Mouse (Mus musculus) left cerebral cortex, adult 2 months (tissue): ENCODE measurements around the gene Iqgap2. TPM values are rescaled to one million over a fixed set of nuclear protein-coding genes. Genes with fewer than 3 reads are reported as not detected.

ENCODE experiments used
- DNase-seq, 2 experiments: peaks; one replicate each; pipeline ENCODE4 v3.0.0; 2021 to 2022; ENCODE audit warnings: low spot score in 2 of 2, mixed read lengths in 1 of 2; ENCODE audit errors: extremely low spot score in 1 of 2
- H3K27ac ChIP-seq: fragments of 200-600 bp; 2 replicates; pipeline ENCODE4 v1.8.1; 2022
- H3K4me3 ChIP-seq: fragments of 200-600 bp; 2 replicates; pipeline ENCODE4 v1.8.1; 2022
- CTCF ChIP-seq: fragments of 200-600 bp; IDR thresholded peaks from 2 replicates; pipeline ENCODE4 v1.8.1; 2022; ENCODE audit warnings: antibody characterized with exemption, mild to moderate bottlenecking, moderate library complexity
- intact Hi-C: fragments of 180-260 bp; cut with DNase I; formaldehyde crosslinking; loops from one replicate; pipeline ENCODE4 v1.15.1; 2025
- total RNA-seq, 2 experiments: library from RNA; stranded (reverse); gene quantifications; 2 replicates each; pipeline ENCODE4 v1.2.3; 2021

The Iqgap2 gene
- total RNA-seq, 2 experiments from 2014 or later, result 19.1 to 21.5 TPM

- no peak for DNase-seq
- intact Hi-C loops, result no loop called here
- no peak for TF ChIP-seq CTCF
- H3K4me3 ChIP-seq, result no peak overlapping the region
- no peak overlapping the region for H3K27ac ChIP-seq
Observed at GRCm38 (mm10) chr13:95896501-95896900, 4.8 kb upstream of the Iqgap2 start.

GRCm38 (mm10) chr13:95893166-95893565, 1.4 kb upstream of the Iqgap2 start:
- H3K27ac ChIP-seq, result no peak overlapping the region
- intact Hi-C loops, result loop anchor here (5.0 kb wide), 1 partner anchor 146 kb away; no protein-coding TSS in a partner anchor
- no peak for DNase-seq
- no peak overlapping the region for H3K4me3 ChIP-seq
- no peak for TF ChIP-seq CTCF

GRCm38 (mm10) chr13:95892611-95893145, 956 bp upstream of the Iqgap2 start:
- intact Hi-C loops, result loop anchor here (1.0 to 5.0 kb wide), 2 partner anchors 115 to 145 kb away; no protein-coding TSS in a partner anchor
- no peak overlapping the region for H3K27ac ChIP-seq
- TF ChIP-seq CTCF, result no peak

GRCm38 (mm10) chr13:95891926-95892610, 346 bp upstream of the Iqgap2 start:
- H3K27ac ChIP-seq, result peak overlapping the region; percentile 61
- intact Hi-C loops, result loop anchor here (1.0 to 5.0 kb wide), 4 partner anchors 69 to 145 kb away; no protein-coding TSS in a partner anchor
- peak; percentile 85 for TF ChIP-seq CTCF
- peak overlapping the region; percentile 87 for H3K4me3 ChIP-seq
- peak; percentile 79 to 85 for DNase-seq

More at GRCm38 (mm10) chr13:95892611-95893145, 956 bp upstream of the Iqgap2 start:
- DNase-seq, result no peak
- H3K4me3 ChIP-seq, result peak overlapping the region; percentile 87

GRCm38 (mm10) chr13:95890851-95891471, 761 bp downstream of the Iqgap2 start:
- peak overlapping the region; percentile 51 for H3K27ac ChIP-seq

GRCm38 (mm10) chr13:95889981-95890545, 1.7 kb downstream of the Iqgap2 start:
- no peak for TF ChIP-seq CTCF
- Histone ChIP-seq H3K4me3 (peak overlapping the region; percentile 36), H3K27ac (no peak overlapping the region)
- DNase-seq, result no peak
- intact Hi-C loops, result loop anchor here (2.0 to 5.0 kb wide), 3 partner anchors 69 to 143 kb away; no protein-coding TSS in a partner anchor

More at GRCm38 (mm10) chr13:95890851-95891471, 761 bp downstream of the Iqgap2 start:
- peak; percentile 34 to 47 for DNase-seq
- peak overlapping the region; percentile 87 for H3K4me3 ChIP-seq
- peak; percentile 28 for TF ChIP-seq CTCF
- intact Hi-C loops, result loop anchor here (2.0 to 5.0 kb wide), 3 partner anchors 70 to 144 kb away; no protein-coding TSS in a partner anchor

GRCm38 (mm10) chr13:95889366-95889765, 2.4 kb downstream of the Iqgap2 start:
- TF ChIP-seq CTCF, result no peak
- H3K4me3 ChIP-seq, result no peak overlapping the region
- H3K27ac ChIP-seq, result no peak overlapping the region
- intact Hi-C loops, result no loop called here
- DNase-seq, result no peak

GRCm38 (mm10) chr13:95888621-95889020, 3.1 kb downstream of the Iqgap2 start:
- intact Hi-C loops, result no loop called here
- no peak overlapping the region for H3K27ac ChIP-seq
- TF ChIP-seq CTCF, result no peak
- H3K4me3 ChIP-seq, result no peak overlapping the region
- no peak for DNase-seq

- DNase-seq, result no peak
- H3K27ac ChIP-seq, result no peak overlapping the region
- intact Hi-C loops, result no loop called here
- no peak overlapping the region for H3K4me3 ChIP-seq
- no peak for TF ChIP-seq CTCF
Observed at GRCm38 (mm10) chr13:95888170-95888569, 3.6 kb downstream of the Iqgap2 start.

GRCm38 (mm10) chr13:95887375-95887774, 4.3 kb downstream of the Iqgap2 start:
- DNase-seq, result no peak
- TF ChIP-seq CTCF, result no peak
- intact Hi-C loops, result no loop called here
- no peak overlapping the region for H3K27ac ChIP-seq
- no peak overlapping the region for H3K4me3 ChIP-seq

GRCm38 (mm10) chr13:95884455-95884854, 7.3 kb downstream of the Iqgap2 start:
- Histone ChIP-seq H3K4me3 (no peak overlapping the region), H3K27ac (no peak overlapping the region)
- TF ChIP-seq CTCF, result no peak
- no peak for DNase-seq
- intact Hi-C loops, result no loop called here

- intact Hi-C loops, result no loop called here
- H3K27ac ChIP-seq, result no peak overlapping the region
- no peak for TF ChIP-seq CTCF
- DNase-seq, result no peak
- no peak overlapping the region for H3K4me3 ChIP-seq
Observed at GRCm38 (mm10) chr13:95882001-95882400, 9.7 kb downstream of the Iqgap2 start.
